Mouse (Mus musculus): ENCODE results near the gene Tbc1d32.

DNA sequence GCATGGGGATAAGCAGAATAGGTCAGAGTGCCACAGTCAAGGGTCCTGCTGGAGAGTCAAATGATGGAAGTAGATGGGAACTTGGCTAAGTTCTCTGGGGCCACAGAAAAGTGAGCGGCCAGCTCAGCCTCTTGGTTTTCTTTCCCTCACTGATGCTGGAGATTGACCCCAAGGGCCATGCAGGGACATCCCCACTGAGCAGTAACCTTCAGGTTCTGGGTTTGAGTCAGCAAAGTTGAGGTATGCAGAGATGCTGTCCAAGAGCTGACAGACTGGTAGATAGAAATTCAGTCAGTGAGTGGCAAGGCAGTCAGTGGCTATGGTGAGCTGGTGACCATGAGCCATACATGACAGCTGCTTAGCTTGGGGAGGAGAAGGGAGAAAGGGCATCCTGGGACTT, 18.1 kb downstream of the Tbc1d32 start:
- no peak for TF ChIP-seq CTCF (IDR thresholded peaks at IDR 0.05; ENCODE audit: insufficient read depth, low read length)
- TF ChIP-seq POLR2A (IDR thresholded peaks at IDR 0.05; ENCODE audit: borderline replicate concordance, extremely low read depth, low read depth, low read length): no peak
